Mouse (Mus musculus) thymus, adult 2 months (tissue): Measurements from ENCODE around the gene Itga2.

Experiments
- CTCF ChIP-seq: fragments of 200-500 bp; IDR thresholded peaks from 2 replicates; pipeline ENCODE4 v1.5.1; 2012; ENCODE audit warnings: mild to moderate bottlenecking, control low read depth, low read length, moderate library complexity, borderline replicate concordance; ENCODE audit not compliant: control insufficient read depth, poor library complexity, insufficient read depth; ENCODE audit errors: extremely low read depth
- POLR2A ChIP-seq: fragments of 200-500 bp; IDR thresholded peaks from 2 replicates; pipeline ENCODE4 v1.6.1; 2012; ENCODE audit warnings: mild to moderate bottlenecking, low read length, control low read depth, moderate library complexity; ENCODE audit not compliant: control insufficient read depth, poor library complexity, insufficient read depth; ENCODE audit errors: extremely low read depth

GRCm38 (mm10) chr13:114801857-114802256 is 130.0 kb downstream of the Itga2 start:
- TF ChIP-seq CTCF (no peak), POLR2A (no peak)
